Mouse (Mus musculus) Muller cell, postnatal 12 days (primary cell): ENCODE measurements around the gene Adgrg7.

ENCODE experiments used
- DNase-seq: peaks from one replicate; pipeline ENCODE4 v3.0.0-alpha.2; 2015; ENCODE audit errors: inconsistent ontology term

The Adgrg7 gene

GRCm38 (mm10) chr16:56795481-56796139 is at the start of gene Adgrg7:
Gene Adgrg7 (minus strand): TSS chr16:56795855.
- DNase-seq: peak; percentile 90

GRCm38 (mm10) chr16:56842988-56843387 is 47.3 kb upstream of the Adgrg7 start:
- no peak for DNase-seq

GRCm38 (mm10) chr16:56833312-56833711 is 37.7 kb upstream of the Adgrg7 start:
- DNase-seq: no peak

- no peak for DNase-seq
Measured at GRCm38 (mm10) chr16:56831986-56832385, 36.3 kb upstream of the Adgrg7 start.

GRCm38 (mm10) chr16:56801370-56802109 is 5.9 kb upstream of the Adgrg7 start:
- DNase-seq: no peak

GRCm38 (mm10) chr16:56800946-56801345 is 5.3 kb upstream of the Adgrg7 start:
- DNase-seq: no peak

- DNase-seq: no peak
Measured at GRCm38 (mm10) chr16:56800469-56800868, 4.8 kb upstream of the Adgrg7 start.

- DNase-seq: peak; percentile 20
Measured at GRCm38 (mm10) chr16:56799541-56800029, 3.9 kb upstream of the Adgrg7 start.

GRCm38 (mm10) chr16:56798873-56799272 is 3.2 kb upstream of the Adgrg7 start:
- DNase-seq: no peak

GRCm38 (mm10) chr16:56794383-56795144 is 1.1 kb downstream of the Adgrg7 start:
- no peak for DNase-seq

GRCm38 (mm10) chr16:56793778-56794177 is 1.9 kb downstream of the Adgrg7 start:
- DNase-seq: no peak

- no peak for DNase-seq
Measured at GRCm38 (mm10) chr16:56785943-56786342, 9.7 kb downstream of the Adgrg7 start.

- peak; percentile 39 for DNase-seq
Measured at GRCm38 (mm10) chr16:56771163-56772105, 24.2 kb downstream of the Adgrg7 start.

GRCm38 (mm10) chr16:56729060-56729459 is 66.6 kb downstream of the Adgrg7 start:
- no peak for DNase-seq

- no peak for DNase-seq
Measured at GRCm38 (mm10) chr16:56724927-56725326, 70.7 kb downstream of the Adgrg7 start.

- DNase-seq: no peak
Measured at GRCm38 (mm10) chr16:56722357-56722756, 73.3 kb downstream of the Adgrg7 start.

- DNase-seq: no peak
Measured at GRCm38 (mm10) chr16:56719031-56719430, 76.6 kb downstream of the Adgrg7 start.

- peak; percentile 100 for DNase-seq
Measured at GRCm38 (mm10) chr16:56717224-56718200, 78.1 kb downstream of the Adgrg7 start, which contains the start of gene Tfg. Gene Tfg (minus strand): TSS chr16:56717450.

- no peak for DNase-seq
Measured at GRCm38 (mm10) chr16:56716557-56717179, 79.0 kb downstream of the Adgrg7 start.
